Mouse (Mus musculus): Measurements from ENCODE around the gene Cfap73.

DNA sequence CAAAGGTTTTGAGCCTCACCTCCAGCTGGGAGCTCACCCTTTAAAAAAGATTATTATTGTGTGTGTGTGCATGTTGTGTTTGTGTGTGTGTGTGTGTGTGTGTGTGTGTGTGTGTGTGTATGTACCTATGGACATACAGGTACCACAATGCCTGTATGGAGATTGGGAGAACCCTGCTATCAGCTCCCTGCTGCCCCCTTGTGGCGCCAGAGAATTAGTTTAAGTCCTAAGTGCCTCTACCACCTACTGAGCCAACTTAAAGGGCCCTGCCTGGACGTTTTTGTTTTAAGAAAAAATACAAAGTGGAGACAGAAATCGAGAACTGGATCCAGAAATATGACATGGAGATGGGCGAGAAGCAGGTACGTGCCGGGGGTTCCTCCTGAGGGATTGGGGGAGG lies 29.2 kb downstream of the Cfap73 start:
- TF ChIP-seq HCFC1 (IDR thresholded peaks at IDR 0.05; ENCODE audit: low read depth, low read length) (no peak), RAD21 (IDR thresholded peaks at IDR 0.05; ENCODE audit: low read depth, low read length) (peak; percentile 73), SMC3 (IDR thresholded peaks at IDR 0.05; ENCODE audit: low read depth, low read length) (peak; percentile 87), EP300 (IDR thresholded peaks at IDR 0.05; ENCODE audit: low read length) (no peak), ETS1 (conservative IDR thresholded peaks at IDR 0.05; ENCODE audit: low read depth, low read length) (no peak)

Measured in CH12.LX (cell line).